Mouse (Mus musculus): ENCODE data around the gene Rnls. TPM values are rescaled to one million over a fixed set of nuclear protein-coding genes. Genes with fewer than 3 reads are reported as not detected.

Gene Rnls
- polyA plus RNA-seq, 1 experiment from 2014 or later: 10.0 TPM

DNA sequence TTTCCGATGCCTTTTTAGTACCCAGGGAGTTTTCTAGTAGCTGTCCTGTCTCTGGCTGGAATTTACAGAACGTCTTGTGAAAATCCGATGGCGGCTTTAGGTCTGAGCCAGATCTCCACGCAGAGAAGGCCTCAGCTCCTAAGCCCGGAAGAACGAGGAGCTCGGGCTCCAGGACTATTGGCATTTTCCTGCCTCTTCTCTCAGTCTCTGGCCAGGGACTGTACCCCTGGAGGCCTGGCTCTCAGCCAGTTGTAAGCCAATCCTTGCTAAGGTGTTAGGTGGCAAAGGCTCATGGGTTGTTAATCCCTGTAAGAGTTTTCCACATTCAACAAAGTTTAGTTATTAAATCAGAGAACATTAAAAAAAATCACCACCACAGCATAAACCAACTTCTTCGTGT lies 281.7 kb downstream of the Rnls start:
- peak; percentile 50; the same call in 1 of the 2 replicates for ATAC-seq
- no peaks in the 10 kb centered on the region for H3K9me3 ChIP-seq (ENCODE audit: control insufficient read depth, low read length)
- no peak overlapping the region for H3K4me2 ChIP-seq (ENCODE audit: low read length)
- 76% methylated on average over 9 of the region's 9 CpGs for WGBS
- H3K36me3 ChIP-seq (ENCODE audit: control insufficient read depth, insufficient read depth, low read length): no peaks in the 10 kb centered on the region
- H3K9ac ChIP-seq (ENCODE audit: low read depth, low read length): no peak overlapping the region
- 0 out of 2 replicates have a peak overlapping the region, but pooled peaks have one; percentile 18 for H3K27ac ChIP-seq (ENCODE audit: low read depth, low read length)
- H3K4me3 ChIP-seq (ENCODE audit: low read length): no peak overlapping the region
- H3K4me1 ChIP-seq (ENCODE audit: control insufficient read depth, insufficient read depth, low read depth, low read length): peaks cover 2% of the 10 kb centered on the region
- H3K27me3 ChIP-seq (replicated peaks; ENCODE audit: control insufficient read depth, insufficient read depth, low read length): no peaks in the 10 kb centered on the region

DNA sequence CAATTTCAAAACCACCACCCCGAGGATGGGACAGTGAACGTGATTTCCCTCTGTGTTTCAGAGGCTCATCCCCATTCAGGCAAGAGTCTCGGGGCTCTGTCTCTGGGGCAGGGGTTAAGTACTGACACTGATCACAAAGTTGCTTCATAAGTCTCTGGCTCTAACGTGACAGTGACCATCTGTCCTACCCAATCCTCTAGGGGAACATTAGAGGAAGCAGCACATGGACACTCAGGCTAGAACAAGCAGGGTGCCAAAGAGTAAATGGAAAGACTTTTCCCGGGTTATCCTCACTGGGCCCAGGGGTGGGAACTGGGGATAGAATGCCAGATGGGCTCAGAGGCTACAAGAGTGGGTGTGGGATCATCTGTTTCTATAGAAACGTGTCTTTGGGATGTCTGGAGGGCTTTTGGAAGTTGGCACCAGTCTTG lies 282.1 kb downstream of the Rnls start:
- peaks cover 2% of the 10 kb centered on the region for H3K4me1 ChIP-seq (ENCODE audit: control insufficient read depth, insufficient read depth, low read depth, low read length)
- no peaks in the 10 kb centered on the region for H3K27me3 ChIP-seq (replicated peaks; ENCODE audit: control insufficient read depth, insufficient read depth, low read length)
- no peak overlapping the region for H3K27ac ChIP-seq (ENCODE audit: low read depth, low read length)
- H3K4me2 ChIP-seq (ENCODE audit: low read length): no peak overlapping the region
- 41% methylated on average over 6 of the region's 6 CpGs for WGBS
- no peak overlapping the region for H3K9ac ChIP-seq (ENCODE audit: low read depth, low read length)
- ATAC-seq: peak; percentile 77
- no peaks in the 10 kb centered on the region for H3K9me3 ChIP-seq (ENCODE audit: control insufficient read depth, low read length)
- no peak overlapping the region for H3K4me3 ChIP-seq (ENCODE audit: low read length)
- H3K36me3 ChIP-seq (ENCODE audit: control insufficient read depth, insufficient read depth, low read length): no peaks in the 10 kb centered on the region

DNA sequence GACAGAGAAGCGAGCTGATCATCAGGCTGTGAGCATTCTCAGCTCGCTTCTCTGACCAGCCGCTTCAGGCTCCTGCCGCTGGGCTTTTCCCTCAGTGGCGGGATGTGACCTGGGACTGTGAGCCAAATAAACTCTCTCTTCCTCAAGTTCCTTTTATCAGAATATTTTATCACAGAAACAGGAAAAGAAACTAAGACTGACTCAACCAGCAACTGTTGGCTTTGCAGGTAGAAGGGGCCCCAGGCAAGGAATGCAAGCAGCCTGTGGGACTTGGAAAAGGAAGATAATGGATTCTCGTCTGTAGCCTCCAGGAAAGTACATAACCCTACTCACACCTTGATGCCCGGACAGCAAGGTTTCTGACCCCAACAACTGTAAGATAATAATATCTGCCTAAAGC lies 283.0 kb downstream of the Rnls start:
- Histone ChIP-seq H3K9ac (ENCODE audit: low read depth, low read length) (no peak overlapping the region), H3K27me3 (replicated peaks; ENCODE audit: control insufficient read depth, insufficient read depth, low read length) (no peaks in the 10 kb centered on the region), H3K27ac (ENCODE audit: low read depth, low read length) (no peak overlapping the region), H3K4me2 (ENCODE audit: low read length) (no peak overlapping the region), H3K4me3 (ENCODE audit: low read length) (no peak overlapping the region), H3K36me3 (ENCODE audit: control insufficient read depth, insufficient read depth, low read length) (no peaks in the 10 kb centered on the region), H3K9me3 (ENCODE audit: control insufficient read depth, low read length) (no peaks in the 10 kb centered on the region), H3K4me1 (ENCODE audit: control insufficient read depth, insufficient read depth, low read depth, low read length) (peaks cover 2% of the 10 kb centered on the region)
- ATAC-seq: no peak
- WGBS: 86% methylated on average over 7 of the region's 7 CpGs

DNA sequence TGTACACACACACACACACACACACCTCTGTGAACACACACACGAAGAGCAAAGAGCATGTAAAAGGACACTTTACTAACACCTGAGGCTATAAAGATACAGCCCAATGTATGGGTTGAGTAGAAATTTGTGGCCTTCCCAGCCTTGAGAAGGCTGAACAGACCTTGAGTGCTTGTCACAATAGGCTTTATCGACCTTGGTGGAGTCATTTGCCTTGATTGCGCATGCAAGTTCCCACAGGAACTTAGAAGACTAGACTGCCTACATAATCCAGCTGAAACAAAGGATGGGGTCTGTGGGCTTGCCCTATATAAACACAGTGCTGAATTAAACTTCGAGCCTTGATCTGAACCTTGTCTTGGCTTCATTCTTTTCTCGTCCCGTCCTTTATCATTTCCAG lies 288.2 kb downstream of the Rnls start:
- Histone ChIP-seq H3K36me3 (ENCODE audit: control insufficient read depth, insufficient read depth, low read length) (no peaks in the 10 kb centered on the region), H3K27me3 (replicated peaks; ENCODE audit: control insufficient read depth, insufficient read depth, low read length) (no peaks in the 10 kb centered on the region), H3K9ac (ENCODE audit: low read depth, low read length) (no peak overlapping the region), H3K9me3 (ENCODE audit: control insufficient read depth, low read length) (no peaks in the 10 kb centered on the region), H3K27ac (ENCODE audit: low read depth, low read length) (no peak overlapping the region), H3K4me2 (ENCODE audit: low read length) (no peak overlapping the region), H3K4me3 (ENCODE audit: low read length) (no peak overlapping the region), H3K4me1 (ENCODE audit: control insufficient read depth, insufficient read depth, low read depth, low read length) (no peaks in the 10 kb centered on the region; the same call in 1 of the 2 replicates)
- WGBS: 92% methylated on average over 6 of the region's 6 CpGs
- no peak for ATAC-seq

DNA sequence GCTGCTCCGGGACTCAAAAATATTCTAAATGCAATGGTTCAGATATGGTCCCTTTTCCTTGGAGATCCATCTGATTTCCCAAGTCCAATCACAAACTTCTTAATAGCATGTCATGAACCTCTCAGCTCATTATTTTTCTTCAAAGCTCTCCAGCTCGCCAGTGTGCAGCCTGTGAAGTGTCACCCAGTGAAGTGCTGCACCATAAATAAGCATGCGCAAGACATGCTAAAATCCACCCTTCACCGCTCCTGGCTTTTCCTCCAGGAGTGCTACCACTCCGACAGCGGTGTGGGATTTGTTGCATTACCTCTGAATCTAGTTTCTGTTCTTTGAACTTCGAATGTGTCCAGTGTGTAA lies 289.3 kb downstream of the Rnls start:
- Histone ChIP-seq H3K27ac (ENCODE audit: low read depth, low read length) (no peak overlapping the region), H3K4me2 (ENCODE audit: low read length) (no peak overlapping the region), H3K9me3 (ENCODE audit: control insufficient read depth, low read length) (no peaks in the 10 kb centered on the region), H3K4me3 (ENCODE audit: low read length) (no peak overlapping the region), H3K36me3 (ENCODE audit: control insufficient read depth, insufficient read depth, low read length) (no peaks in the 10 kb centered on the region), H3K9ac (ENCODE audit: low read depth, low read length) (no peak overlapping the region), H3K4me1 (ENCODE audit: control insufficient read depth, insufficient read depth, low read depth, low read length) (no peaks in the 10 kb centered on the region; the same call in 1 of the 2 replicates), H3K27me3 (replicated peaks; ENCODE audit: control insufficient read depth, insufficient read depth, low read length) (no peaks in the 10 kb centered on the region)
- no peak; the same call in 1 of the 2 replicates for ATAC-seq
- WGBS: 65% methylated on average over 7 of the region's 7 CpGs

DNA sequence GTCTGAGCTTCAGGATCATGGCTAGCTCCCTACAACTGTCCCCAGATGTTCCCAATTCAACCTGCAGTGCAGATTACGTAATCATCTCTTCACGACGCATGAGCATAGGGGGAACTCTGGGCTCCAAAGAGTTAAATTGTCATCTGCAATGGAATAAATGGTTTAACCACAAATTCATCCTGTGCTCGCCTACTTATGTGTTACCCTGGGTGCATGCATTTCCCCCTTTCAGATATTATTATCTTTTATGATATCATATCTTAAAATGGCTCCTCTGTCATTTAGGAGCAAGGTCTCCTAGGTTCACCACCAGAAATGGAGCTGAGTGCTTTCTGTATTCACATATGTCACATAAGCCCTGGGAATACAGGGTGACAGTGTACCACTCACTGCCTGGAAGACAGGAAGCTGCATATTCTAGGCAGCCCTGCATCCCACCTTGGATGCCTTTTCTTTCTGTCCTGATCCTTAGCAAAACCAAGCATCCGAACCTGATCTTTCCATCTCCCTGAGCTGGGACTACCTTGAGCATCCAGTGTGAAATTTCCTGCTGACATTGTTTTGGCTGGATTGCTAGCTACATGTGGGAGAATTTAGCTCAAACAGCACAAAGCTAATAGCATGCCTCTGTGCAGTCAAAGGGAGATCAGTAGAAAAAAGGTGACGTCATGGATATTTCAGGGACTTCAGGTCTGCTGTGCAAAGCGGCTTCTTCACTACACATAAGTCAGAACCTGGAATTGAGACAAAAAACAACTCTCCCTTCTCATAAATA lies 289.9 kb downstream of the Rnls start:
- no peaks in the 10 kb centered on the region for H3K9me3 ChIP-seq (ENCODE audit: control insufficient read depth, low read length)
- no peaks in the 10 kb centered on the region; the same call in 1 of the 2 replicates for H3K4me1 ChIP-seq (ENCODE audit: control insufficient read depth, insufficient read depth, low read depth, low read length)
- H3K27me3 ChIP-seq (replicated peaks; ENCODE audit: control insufficient read depth, insufficient read depth, low read length): no peaks in the 10 kb centered on the region
- 63% methylated on average over 7 of the region's 7 CpGs for WGBS
- H3K9ac ChIP-seq (ENCODE audit: low read depth, low read length): no peak overlapping the region
- peak overlapping the region; percentile 24; the same call in 1 of the 2 replicates for H3K4me2 ChIP-seq (ENCODE audit: low read length)
- ATAC-seq: peak; percentile 79
- H3K36me3 ChIP-seq (ENCODE audit: control insufficient read depth, insufficient read depth, low read length): no peaks in the 10 kb centered on the region
- no peak overlapping the region for H3K4me3 ChIP-seq (ENCODE audit: low read length)
- H3K27ac ChIP-seq (ENCODE audit: low read depth, low read length): no peak overlapping the region

DNA sequence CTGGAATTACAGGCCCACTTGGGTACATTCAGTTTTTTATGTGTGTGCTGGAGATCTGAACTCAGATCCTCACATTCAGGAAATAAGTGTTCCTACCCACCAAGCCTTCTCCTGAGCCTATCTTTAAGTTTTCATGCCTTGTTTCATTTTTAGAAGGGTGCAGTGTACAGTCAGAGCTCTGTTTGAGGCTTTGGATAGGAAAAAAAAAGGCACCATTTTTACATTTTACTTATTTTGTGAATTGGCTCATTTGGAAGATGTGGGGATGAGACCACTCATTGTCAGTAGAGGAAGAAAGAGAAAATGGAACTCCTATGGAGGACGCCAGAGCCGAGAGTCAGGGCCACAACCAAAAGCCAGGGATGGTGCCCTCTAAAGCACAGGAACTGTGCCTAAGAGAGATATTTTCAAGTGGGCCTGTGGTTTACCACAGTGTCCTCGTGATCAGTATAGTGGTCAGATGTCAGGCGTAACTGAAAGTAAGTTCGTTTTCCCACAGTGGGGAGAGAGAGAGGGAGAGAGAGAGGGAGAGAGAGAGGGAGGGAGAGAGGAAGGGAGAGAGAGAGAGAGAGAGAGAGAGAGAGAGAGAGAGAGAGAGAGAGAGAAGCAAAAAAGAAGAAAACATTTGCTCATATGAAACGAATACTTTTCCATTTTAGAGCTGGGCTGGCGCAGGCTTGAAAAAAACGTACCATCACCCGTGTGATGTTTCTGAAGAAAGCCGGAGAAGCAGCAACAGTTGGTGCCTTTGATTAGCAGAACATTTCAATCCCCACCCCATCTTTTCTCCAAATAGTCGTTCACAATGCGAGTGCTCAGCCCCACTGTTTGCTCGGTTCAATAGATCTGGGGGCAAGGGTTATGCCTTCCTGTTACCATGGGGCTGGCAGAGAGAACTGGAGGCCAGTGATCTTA lies 290.7 kb downstream of the Rnls start:
- Histone ChIP-seq H3K27ac (ENCODE audit: low read depth, low read length) (no peak overlapping the region), H3K4me1 (ENCODE audit: control insufficient read depth, insufficient read depth, low read depth, low read length) (no peaks in the 10 kb centered on the region; the same call in 1 of the 2 replicates), H3K36me3 (ENCODE audit: control insufficient read depth, insufficient read depth, low read length) (no peaks in the 10 kb centered on the region), H3K9me3 (ENCODE audit: control insufficient read depth, low read length) (no peaks in the 10 kb centered on the region), H3K27me3 (replicated peaks; ENCODE audit: control insufficient read depth, insufficient read depth, low read length) (no peaks in the 10 kb centered on the region), H3K9ac (ENCODE audit: low read depth, low read length) (no peak overlapping the region), H3K4me3 (ENCODE audit: low read length) (no peak overlapping the region), H3K4me2 (ENCODE audit: low read length) (peak overlapping the region; percentile 24; the same call in 1 of the 2 replicates)
- 30% methylated on average over 13 of the region's 13 CpGs for WGBS
- ATAC-seq: no peak

GRCm38 (mm10) chr19:33100598-33100997 lies 291.5 kb downstream of the Rnls start:
- Histone ChIP-seq H3K36me3 (ENCODE audit: control insufficient read depth, insufficient read depth, low read length) (no peaks in the 10 kb centered on the region), H3K4me3 (ENCODE audit: low read length) (no peak overlapping the region), H3K27me3 (replicated peaks; ENCODE audit: control insufficient read depth, insufficient read depth, low read length) (no peaks in the 10 kb centered on the region), H3K4me2 (ENCODE audit: low read length) (no peak overlapping the region), H3K9ac (ENCODE audit: low read depth, low read length) (no peak overlapping the region), H3K9me3 (ENCODE audit: control insufficient read depth, low read length) (no peaks in the 10 kb centered on the region), H3K4me1 (ENCODE audit: control insufficient read depth, insufficient read depth, low read depth, low read length) (no peaks in the 10 kb centered on the region; the same call in 1 of the 2 replicates), H3K27ac (ENCODE audit: low read depth, low read length) (no peak overlapping the region)
- 60% methylated on average over 3 of the region's 3 CpGs for WGBS
- ATAC-seq: no peak

DNA sequence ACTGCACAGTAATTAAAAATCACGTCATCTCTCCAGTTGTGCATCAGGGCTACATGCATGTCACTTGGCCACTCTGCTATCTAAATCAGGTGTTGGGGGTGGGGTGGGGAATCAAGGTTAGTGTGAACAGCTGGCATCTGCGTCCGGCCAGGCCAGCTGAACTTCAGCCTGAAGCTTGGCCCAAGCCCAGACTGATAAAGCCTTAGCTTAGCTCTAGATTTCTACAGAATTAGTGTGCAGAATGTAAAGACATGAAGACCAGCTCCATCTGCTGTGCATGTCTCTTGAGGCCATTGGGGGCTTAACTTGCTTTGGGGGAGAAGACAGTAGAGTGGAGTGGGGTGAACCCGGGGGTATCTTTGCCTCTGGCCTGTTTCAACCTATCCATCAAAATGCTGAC lies 292.1 kb downstream of the Rnls start:
- Histone ChIP-seq H3K36me3 (ENCODE audit: control insufficient read depth, insufficient read depth, low read length) (no peaks in the 10 kb centered on the region), H3K27me3 (replicated peaks; ENCODE audit: control insufficient read depth, insufficient read depth, low read length) (no peaks in the 10 kb centered on the region), H3K4me2 (ENCODE audit: low read length) (no peak overlapping the region), H3K4me1 (ENCODE audit: control insufficient read depth, insufficient read depth, low read depth, low read length) (no peaks in the 10 kb centered on the region; the same call in 1 of the 2 replicates), H3K9ac (ENCODE audit: low read depth, low read length) (no peak overlapping the region), H3K27ac (ENCODE audit: low read depth, low read length) (no peak overlapping the region), H3K4me3 (ENCODE audit: low read length) (no peak overlapping the region), H3K9me3 (ENCODE audit: control insufficient read depth, low read length) (no peaks in the 10 kb centered on the region)
- ATAC-seq: peak; percentile 35; the same call in 1 of the 2 replicates
- 57% methylated on average over 4 of the region's 4 CpGs for WGBS

All from hindbrain, embryonic 16.5 days (tissue).